Mouse (Mus musculus) lung, adult 18-20 months (tissue): ENCODE results near the gene Acot4.
"Not testable (repeated sequence)": the region's sequence is repeated elsewhere in the genome, so short reads cannot be mapped to it uniquely, and the experiment has no call there.

Experiments
- DNase-seq, 2 experiments: peaks; one replicate each; pipeline ENCODE4 v3.0.0; 2022; ENCODE audit warnings: mixed read lengths in 2 of 2

Gene Acot4

GRCm38 (mm10) chr12:84084581-84084980, 46.4 kb downstream of the Acot4 start:
- no peak for DNase-seq

DNA sequence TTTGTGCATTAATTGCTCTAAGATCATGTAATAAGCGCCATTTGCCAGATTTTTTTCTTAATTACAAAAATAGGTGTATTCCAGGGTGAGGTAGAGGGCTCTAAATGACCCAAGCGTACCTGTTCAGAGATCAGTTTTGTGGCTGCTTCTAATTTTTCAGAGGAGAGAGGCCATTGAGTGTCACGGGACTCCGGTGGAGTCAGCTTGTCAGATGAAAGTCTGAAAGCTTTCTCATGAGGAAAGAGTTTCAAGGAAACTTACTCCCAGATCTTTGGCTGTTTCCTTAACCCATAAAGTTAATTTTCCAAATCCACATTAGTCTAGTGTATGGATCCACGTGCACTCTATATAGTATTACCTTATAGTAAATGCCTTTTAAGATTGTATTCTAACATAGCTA, 56.5 kb downstream of the Acot4 start:
- DNase-seq: not testable (repeated sequence)
